Mouse (Mus musculus): ENCODE data around the gene Mrpl41. TPM values are rescaled to one million over a fixed set of nuclear protein-coding genes. Genes with fewer than 3 reads are reported as not detected.

Mrpl41 gene
- total and polyA plus RNA-seq, 3 experiments: 102 to 103 TPM; not detected in 1

GRCm38 (mm10) chr2:24926345-24926964 lies 48.4 kb downstream of the Mrpl41 start:
- peak overlapping the region; percentile 32; the same call in 1 of the 2 replicates for H3K27ac ChIP-seq (ENCODE audit: control insufficient read depth, low read depth, low read length)
- H3K36me3 ChIP-seq (ENCODE audit: control insufficient read depth in 1 of 2, insufficient read depth in 2 of 2, low read length in 2 of 2): peaks cover 0 to 16% of the 10 kb centered on the region in 2 experiments; a peak in 2 of 4 replicates
- H3K27me3 ChIP-seq (ENCODE audit: control insufficient read depth in 1 of 2, insufficient read depth in 2 of 2, low read length in 2 of 2): no peaks in the 10 kb centered on the region
- no peaks in the 10 kb centered on the region for H3K9me3 ChIP-seq (replicated peaks; ENCODE audit: insufficient read depth, low read length)
- TF ChIP-seq TAL1 (IDR thresholded peaks at IDR 0.05; ENCODE audit: low read length): peak; percentile 72
- TF ChIP-seq NELFE (IDR thresholded peaks at IDR 0.05; ENCODE audit: low read depth, low read length): no peak
- no peak for TF ChIP-seq CTCF (IDR thresholded peaks at IDR 0.05 in 2 of 3, conservative IDR thresholded peaks at IDR 0.05 in 1 of 3; ENCODE audit: control insufficient read depth in 1 of 3, insufficient read depth in 1 of 3, low read depth in 2 of 3, low read length in 3 of 3, poor library complexity in 1 of 3, severe bottlenecking in 1 of 3)
- no peak overlapping the region for H3K4me3 ChIP-seq (ENCODE audit: control insufficient read depth in 1 of 2, insufficient read depth in 1 of 2, low read depth in 2 of 2, low read length in 2 of 2)
- DNase-seq (ENCODE audit: low read depth, low spot score): peak; percentile 68
- peaks cover 6 to 16% of the 10 kb centered on the region in 2 experiments for H3K4me1 ChIP-seq (ENCODE audit: control insufficient read depth in 1 of 2, insufficient read depth in 2 of 2, low read length in 2 of 2)
- no peaks in the 10 kb centered on the region for H3K79me2 ChIP-seq (ENCODE audit: control insufficient read depth, insufficient read depth, low read length, poor library complexity)
- H3K9ac ChIP-seq (ENCODE audit: control insufficient read depth, low read depth, low read length, poor library complexity, severe bottlenecking): no peak overlapping the region

GRCm38 (mm10) chr2:24925284-24925683 lies 49.6 kb downstream of the Mrpl41 start:
- Histone ChIP-seq H3K27ac (ENCODE audit: control insufficient read depth, low read depth, low read length) (no peak overlapping the region), H3K4me3 (ENCODE audit: control insufficient read depth in 1 of 2, insufficient read depth in 1 of 2, low read depth in 2 of 2, low read length in 2 of 2) (no peak overlapping the region), H3K9ac (ENCODE audit: control insufficient read depth, low read depth, low read length, poor library complexity, severe bottlenecking) (no peak overlapping the region), H3K4me1 (ENCODE audit: control insufficient read depth in 1 of 2, insufficient read depth in 2 of 2, low read length in 2 of 2) (peaks cover 6 to 16% of the 10 kb centered on the region in 2 experiments), H3K27me3 (ENCODE audit: control insufficient read depth in 1 of 2, insufficient read depth in 2 of 2, low read length in 2 of 2) (no peaks in the 10 kb centered on the region), H3K36me3 (ENCODE audit: control insufficient read depth in 1 of 2, insufficient read depth in 2 of 2, low read length in 2 of 2) (peaks cover 0 to 17% of the 10 kb centered on the region in 2 experiments; a peak in 2 of 4 replicates), H3K79me2 (ENCODE audit: control insufficient read depth, insufficient read depth, low read length, poor library complexity) (no peaks in the 10 kb centered on the region), H3K9me3 (replicated peaks; ENCODE audit: insufficient read depth, low read length) (no peaks in the 10 kb centered on the region)
- TF ChIP-seq MAFK (IDR thresholded peaks at IDR 0.05; ENCODE audit: borderline replicate concordance, low read depth, low read length) (no peak), UBTF (IDR thresholded peaks at IDR 0.05; ENCODE audit: borderline replicate concordance, insufficient read depth, low read depth, low read length) (no peak), HCFC1 (IDR thresholded peaks at IDR 0.05; ENCODE audit: low read depth, low read length) (no peak), NELFE (IDR thresholded peaks at IDR 0.05; ENCODE audit: low read depth, low read length) (no peak), SIN3A (IDR thresholded peaks at IDR 0.05; ENCODE audit: low read length) (no peak)
- DNase-seq (ENCODE audit: low read depth, low spot score): no peak

Other genes starting within 250 kb of the Mrpl41 start
- not detected in 2 replicates for gene Cacna1b, start 211.9 kb downstream of the Mrpl41 start, total RNA-seq (2012; rRNA removed)
- gene Cacna1b, start 211.9 kb downstream of the Mrpl41 start, polyA plus RNA-seq (2012; ENCODE audit: insufficient read depth in 1 of 2, insufficient read length in 2 of 2, low read depth in 1 of 2, low replicate concordance in 2 of 2, missing spikeins in 1 of 2): not detected
- 31.9 and 32.7 TPM in 2 replicates for gene Ehmt1, start 55.5 kb downstream of the Mrpl41 start, total RNA-seq (2012; rRNA removed)
- gene Ehmt1, start 55.5 kb downstream of the Mrpl41 start, polyA plus RNA-seq (2012; ENCODE audit: insufficient read depth in 1 of 2, insufficient read length in 2 of 2, low read depth in 1 of 2, low replicate concordance in 2 of 2, missing spikeins in 1 of 2): 10 to 100 TPM in 1 of 2 experiments, not detected in 1; 55.8 TPM
- 19.0 and 20.2 TPM in 2 replicates for gene Arrdc1, start 39.8 kb downstream of the Mrpl41 start, total RNA-seq (2012; rRNA removed)
- 10 to 100 TPM in 1 of 2 experiments, not detected in 1; 49.0 TPM for gene Arrdc1, start 39.8 kb downstream of the Mrpl41 start, polyA plus RNA-seq (2012; ENCODE audit: insufficient read depth in 1 of 2, insufficient read length in 2 of 2, low read depth in 1 of 2, low replicate concordance in 2 of 2, missing spikeins in 1 of 2)
- gene Zmynd19, start 25.3 kb downstream of the Mrpl41 start, total RNA-seq (2012; rRNA removed): 73.7 and 83.5 TPM in 2 replicates
- 100 to 1,000 TPM in 1 of 2 experiments, not detected in 1; 114 TPM for gene Zmynd19, start 25.3 kb downstream of the Mrpl41 start, polyA plus RNA-seq (2012; ENCODE audit: insufficient read depth in 1 of 2, insufficient read length in 2 of 2, low read depth in 1 of 2, low replicate concordance in 2 of 2, missing spikeins in 1 of 2)
- gene Dph7, start 12.7 kb downstream of the Mrpl41 start, total RNA-seq (2012; rRNA removed): 16.6 and 17.6 TPM in 2 replicates
- gene Dph7, start 12.7 kb downstream of the Mrpl41 start, polyA plus RNA-seq (2012; ENCODE audit: insufficient read depth in 1 of 2, insufficient read length in 2 of 2, low read depth in 1 of 2, low replicate concordance in 2 of 2, missing spikeins in 1 of 2): 10 to 100 TPM in 1 of 2 experiments, not detected in 1; 19.7 TPM
- 7.1 and 8.8 TPM in 2 replicates for gene Pnpla7, start 935 bp upstream of the Mrpl41 start, total RNA-seq (2012; rRNA removed)
- 10 to 100 TPM in 1 of 2 experiments, not detected in 1; 11.3 TPM for gene Pnpla7, start 935 bp upstream of the Mrpl41 start, polyA plus RNA-seq (2012; ENCODE audit: insufficient read depth in 1 of 2, insufficient read length in 2 of 2, low read depth in 1 of 2, low replicate concordance in 2 of 2, missing spikeins in 1 of 2)
- 10.9 and 13.3 TPM in 2 replicates for gene Nsmf, start 79.3 kb upstream of the Mrpl41 start, total RNA-seq (2012; rRNA removed)
- 10 to 100 TPM in 1 of 2 experiments, not detected in 1; 25.8 TPM for gene Nsmf, start 79.3 kb upstream of the Mrpl41 start, polyA plus RNA-seq (2012; ENCODE audit: insufficient read depth in 1 of 2, insufficient read length in 2 of 2, low read depth in 1 of 2, low replicate concordance in 2 of 2, missing spikeins in 1 of 2)
- gene Entpd8, start 105.2 kb upstream of the Mrpl41 start, total RNA-seq (2012; rRNA removed): not detected in 2 replicates
- gene Entpd8, start 105.2 kb upstream of the Mrpl41 start, polyA plus RNA-seq (2012; ENCODE audit: insufficient read depth in 1 of 2, insufficient read length in 2 of 2, low read depth in 1 of 2, low replicate concordance in 2 of 2, missing spikeins in 1 of 2): not detected
- gene Noxa1, start 120.1 kb upstream of the Mrpl41 start, total RNA-seq (2012; rRNA removed): 0.08 TPM in 1 of 2 replicates, not detected in the other
- gene Noxa1, start 120.1 kb upstream of the Mrpl41 start, polyA plus RNA-seq (2012; ENCODE audit: insufficient read depth in 1 of 2, insufficient read length in 2 of 2, low read depth in 1 of 2, low replicate concordance in 2 of 2, missing spikeins in 1 of 2): under 1 TPM in 1 of 2 experiments, not detected in 1; 0.10 TPM
- gene Nrarp, start 205.7 kb upstream of the Mrpl41 start, total RNA-seq (2012; rRNA removed): 6.3 and 6.5 TPM in 2 replicates
- gene Nrarp, start 205.7 kb upstream of the Mrpl41 start, polyA plus RNA-seq (2012; ENCODE audit: insufficient read depth in 1 of 2, insufficient read length in 2 of 2, low read depth in 1 of 2, low replicate concordance in 2 of 2, missing spikeins in 1 of 2): 10 to 100 TPM in 1 of 2 experiments, not detected in 1; 12.3 TPM
- gene Tor4a, start 221.8 kb upstream of the Mrpl41 start, total RNA-seq (2012; rRNA removed): 7.6 and 9.1 TPM in 2 replicates
- 10 to 100 TPM in 1 of 2 experiments, not detected in 1; 13.7 TPM for gene Tor4a, start 221.8 kb upstream of the Mrpl41 start, polyA plus RNA-seq (2012; ENCODE audit: insufficient read depth in 1 of 2, insufficient read length in 2 of 2, low read depth in 1 of 2, low replicate concordance in 2 of 2, missing spikeins in 1 of 2)
- gene Nelfb, start 236.4 kb upstream of the Mrpl41 start, total RNA-seq (2012; rRNA removed): 62.9 and 63.1 TPM in 2 replicates
- gene Nelfb, start 236.4 kb upstream of the Mrpl41 start, polyA plus RNA-seq (2012; ENCODE audit: insufficient read depth in 1 of 2, insufficient read length in 2 of 2, low read depth in 1 of 2, low replicate concordance in 2 of 2, missing spikeins in 1 of 2): 10 to 100 TPM in 1 of 2 experiments, not detected in 1; 83.5 TPM
- gene Stpg3, start 239.5 kb upstream of the Mrpl41 start, total RNA-seq (2012; rRNA removed): not detected in 2 replicates
- gene Stpg3, start 239.5 kb upstream of the Mrpl41 start, polyA plus RNA-seq (2012; ENCODE audit: insufficient read depth in 1 of 2, insufficient read length in 2 of 2, low read depth in 1 of 2, low replicate concordance in 2 of 2, missing spikeins in 1 of 2): under 1 TPM in 1 of 2 experiments, not detected in 1; 0.07 TPM
- 1.1 TPM in 1 of 2 replicates, not detected in the other for gene Fam166a, start 243.6 kb upstream of the Mrpl41 start, total RNA-seq (2012; rRNA removed)
- gene Fam166a, start 243.6 kb upstream of the Mrpl41 start, polyA plus RNA-seq (2012; ENCODE audit: insufficient read depth in 1 of 2, insufficient read length in 2 of 2, low read depth in 1 of 2, low replicate concordance in 2 of 2, missing spikeins in 1 of 2): 10 to 100 TPM in 1 of 2 experiments, not detected in 1; 15.6 TPM
- gene Tubb4b, start 249.6 kb upstream of the Mrpl41 start, total RNA-seq (2012; rRNA removed): 979 and 1,089 TPM in 2 replicates
- 1,000 to 10,000 TPM in 1 of 2 experiments, 100 to 1,000 TPM in 1; 183 to 1,037 TPM for gene Tubb4b, start 249.6 kb upstream of the Mrpl41 start, polyA plus RNA-seq (2012; ENCODE audit: insufficient read depth in 1 of 2, insufficient read length in 2 of 2, low read depth in 1 of 2, low replicate concordance in 2 of 2, missing spikeins in 1 of 2)